Mouse (Mus musculus) ovary, adult 10 weeks (tissue): ENCODE data around the gene Ubxn4. TPM values are rescaled to one million over a fixed set of nuclear protein-coding genes. Genes with fewer than 3 reads are reported as not detected.

Experiments
- polyA plus RNA-seq: library from polyadenylated mRNA; stranded (reverse); fragments of 350-450 nt; fragmentation: Illumina TruSeq; extraction: RNeasy Lipid Tissue Mini Kit (QIAGEN cat#74804); gene quantifications from one replicate; pipeline ENCODE4 v1.2.3, GENCODE M21; 2014

The Ubxn4 gene
- polyA plus RNA-seq: 189 TPM

GRCm38 (mm10) chr1:128243627-128243995, at the start of gene Ubxn4:
Gene Ubxn4, plus strand, starts transcription at chr1:128243964.

GRCm38 (mm10) chr1:128328218-128328617, 84.5 kb downstream of the Ubxn4 start, which contains the start of gene Lct:
Gene Lct, minus strand, starts transcription at chr1:128328318.

Other genes with a start within 250 kb of the Ubxn4 start
- 17.9 TPM for gene Zranb3, start 140.9 kb upstream of the Ubxn4 start, polyA plus RNA-seq
- gene R3hdm1, start 140.7 kb upstream of the Ubxn4 start, polyA plus RNA-seq: 609 TPM
- not detected for gene Lct, start 84.4 kb downstream of the Ubxn4 start, polyA plus RNA-seq
- 83.1 TPM for gene Mcm6, start 115.7 kb downstream of the Ubxn4 start, polyA plus RNA-seq
- 245 TPM for gene Dars, start 173.4 kb downstream of the Ubxn4 start, polyA plus RNA-seq